Mouse (Mus musculus) heart, postnatal 0 days (tissue): ENCODE results near the gene Ucma. TPM values are rescaled to one million over a fixed set of nuclear protein-coding genes. Genes with fewer than 3 reads are reported as not detected.

Experiments used
- ATAC-seq: fragments of 200-750 bp; cut with Nextera tagmentation; 2 replicates; pipeline ENCODE4 v1.8.0; 2017; ENCODE audit warnings: low read depth, moderate number of reproducible peaks, moderate library complexity; ENCODE audit not compliant: insufficient read depth
- DNase-seq: peaks from one replicate; pipeline ENCODE4 v3.0.0-alpha.2; 2016; ENCODE audit warnings: low spot score
- H3K27ac ChIP-seq: fragments of 300-500 bp; sonication (generic); 2 replicates; pipeline ENCODE4 v1.5.1; 2014; ENCODE audit warnings: low read depth, mild to moderate bottlenecking
- H3K27me3 ChIP-seq: fragments of 300-500 bp; sonication (generic); 2 replicates; pipeline ENCODE4 v1.6.1; 2014; ENCODE audit warnings: low read length, mixed read lengths; ENCODE audit not compliant: control insufficient read depth, insufficient read depth
- H3K36me3 ChIP-seq: fragments of 300-500 bp; sonication (generic); replicated peaks from 2 replicates; pipeline ENCODE4 v1.6.1; 2014; ENCODE audit warnings: low read length, mixed read lengths; ENCODE audit not compliant: control insufficient read depth, insufficient read depth
- H3K4me1 ChIP-seq: fragments of 300-500 bp; sonication (generic); 2 replicates; pipeline ENCODE4 v1.6.1; 2014; ENCODE audit warnings: antibody characterized with exemption; ENCODE audit not compliant: control insufficient read depth, insufficient read depth
- H3K4me2 ChIP-seq: fragments of 300-500 bp; sonication (generic); 2 replicates; pipeline ENCODE4 v1.6.1; 2014; ENCODE audit warnings: low read depth, mild to moderate bottlenecking, low read length, moderate library complexity
- H3K4me3 ChIP-seq: fragments of 300-500 bp; sonication (generic); 2 replicates; pipeline ENCODE4 v1.5.1; 2014; ENCODE audit warnings: low read depth, low read length
- H3K9ac ChIP-seq: fragments of 300-500 bp; sonication (generic); replicated peaks from 2 replicates; pipeline ENCODE4 v1.6.1; 2014; ENCODE audit warnings: low read depth, low read length, mixed read lengths
- H3K9me3 ChIP-seq: fragments of 300-500 bp; sonication (generic); replicated peaks from 2 replicates; pipeline ENCODE4 v1.6.1; 2016; ENCODE audit warnings: low read length; ENCODE audit not compliant: control insufficient read depth
- CTCF ChIP-seq: IDR thresholded peaks from 2 replicates; pipeline ENCODE4 v1.5.1; 2016; ENCODE audit warnings: antibody characterized with exemption, control low read depth, low read depth
- EP300 ChIP-seq: IDR thresholded peaks from 2 replicates; pipeline ENCODE4 v1.6.1; 2016; ENCODE audit warnings: antibody characterized with exemption, low read depth
- WGBS: fragments of 180-500 bp; shearing (Covaris S2); extraction: QIAGEN DNeasy Blood & Tissue Kit; methylation state at CpG from one replicate; pipeline ENCODE4 v1.1.7; 2014; 5-methylcytosine and 5-hydroxymethylcytosine counted together
- polyA plus RNA-seq: library from polyadenylated mRNA; unstranded; fragments of >200 nt; fragmentation: Nextera tagmentation; extraction: Ambion mirVana; gene quantifications from 2 replicates; pipeline ENCODE4 v1.2.1, GENCODE M21; 2015
- total RNA-seq: library from RNA; depleted of rRNA; stranded (reverse); fragments of >200 nt; gene quantifications from 2 replicates; pipeline ENCODE4 v1.2.3, GENCODE M21; 2014; ENCODE audit warnings: low replicate concordance

Ucma gene
- total and polyA plus RNA-seq, 2 experiments from 2014 or later, result not detected

DNA sequence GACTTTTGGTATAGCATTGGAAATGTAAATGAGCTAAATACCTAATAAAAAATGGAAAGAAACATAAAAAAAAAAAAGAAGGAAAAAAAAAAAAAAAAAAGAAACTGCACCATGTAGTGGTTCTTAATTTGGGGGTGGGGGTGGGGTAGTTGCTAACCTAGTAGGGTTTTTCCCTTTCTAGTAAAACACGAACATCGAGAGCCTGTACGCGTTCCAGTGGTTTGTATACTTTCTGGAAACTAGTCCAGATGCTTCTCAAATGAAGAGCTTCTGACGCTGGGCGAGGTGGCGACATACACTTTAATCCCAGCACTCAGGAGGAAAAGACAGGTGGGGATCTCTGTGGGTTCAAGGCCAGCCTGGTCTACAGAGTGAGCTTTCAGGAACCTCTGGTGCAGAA, 41.0 kb downstream of the Ucma start:
- Histone ChIP-seq H3K9me3 (no peaks in the 10 kb centered on the region), H3K27me3 (no peaks in the 10 kb centered on the region), H3K4me3 (no peak overlapping the region), H3K9ac (no peak overlapping the region), H3K36me3 (0 out of 2 replicates have a peak, but pooled peaks cover 5% of the 10 kb centered on the region), H3K4me2 (no peak overlapping the region), H3K27ac (no peak overlapping the region), H3K4me1 (peaks cover 8% of the 10 kb centered on the region; the same call in 1 of the 2 replicates)
- no peak for DNase-seq
- 89% methylated on average over 7 of the region's 7 CpGs for WGBS
- no peak for TF ChIP-seq CTCF
- no peak for TF ChIP-seq EP300
- ATAC-seq, result no peak

GRCm38 (mm10) chr2:5019708-5020107, 43.8 kb downstream of the Ucma start:
- no peak overlapping the region for H3K27ac ChIP-seq
- no peak for ATAC-seq
- H3K9me3 ChIP-seq, result no peaks in the 10 kb centered on the region
- H3K4me2 ChIP-seq, result no peak overlapping the region
- TF ChIP-seq CTCF (no peak), EP300 (no peak)
- H3K36me3 ChIP-seq, result 0 out of 2 replicates have a peak, but pooled peaks cover 5% of the 10 kb centered on the region
- H3K4me1 ChIP-seq, result no peaks in the 10 kb centered on the region
- H3K9ac ChIP-seq, result no peak overlapping the region
- DNase-seq, result no peak
- no peak overlapping the region for H3K4me3 ChIP-seq
- H3K27me3 ChIP-seq, result no peaks in the 10 kb centered on the region
- 53% methylated on average over 1 of the region's 1 CpGs for WGBS

DNA sequence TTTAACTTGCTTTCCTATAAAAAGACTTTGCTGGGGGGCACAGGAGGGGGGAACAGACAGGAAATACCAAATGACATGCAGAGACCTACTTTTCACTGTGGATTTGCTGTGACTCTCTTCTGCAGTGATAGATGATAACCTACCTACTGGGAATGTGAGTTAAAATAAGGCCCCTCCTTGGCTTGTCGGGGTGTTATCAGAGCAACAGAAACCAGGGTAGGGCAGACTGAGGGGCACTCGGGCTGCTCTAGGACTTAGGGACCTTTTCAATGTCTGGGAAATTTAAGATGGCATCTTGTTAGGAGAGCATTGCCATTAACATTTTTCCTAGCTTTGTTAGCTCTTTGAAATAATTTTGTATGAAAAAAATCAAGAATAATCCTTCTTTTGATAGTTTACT, 47.4 kb downstream of the Ucma start:
- TF ChIP-seq CTCF (no peak), EP300 (no peak)
- no peaks in the 10 kb centered on the region for H3K27me3 ChIP-seq
- no peaks in the 10 kb centered on the region for H3K9me3 ChIP-seq
- no peak for DNase-seq
- 0 out of 2 replicates have a peak, but pooled peaks cover 13% of the 10 kb centered on the region for H3K36me3 ChIP-seq
- no peak overlapping the region for H3K27ac ChIP-seq
- H3K4me2 ChIP-seq, result no peak overlapping the region
- H3K4me1 ChIP-seq, result no peaks in the 10 kb centered on the region
- 14% methylated on average over 2 of the region's 2 CpGs for WGBS
- no peak for ATAC-seq
- no peak overlapping the region for H3K4me3 ChIP-seq
- H3K9ac ChIP-seq, result no peak overlapping the region

DNA sequence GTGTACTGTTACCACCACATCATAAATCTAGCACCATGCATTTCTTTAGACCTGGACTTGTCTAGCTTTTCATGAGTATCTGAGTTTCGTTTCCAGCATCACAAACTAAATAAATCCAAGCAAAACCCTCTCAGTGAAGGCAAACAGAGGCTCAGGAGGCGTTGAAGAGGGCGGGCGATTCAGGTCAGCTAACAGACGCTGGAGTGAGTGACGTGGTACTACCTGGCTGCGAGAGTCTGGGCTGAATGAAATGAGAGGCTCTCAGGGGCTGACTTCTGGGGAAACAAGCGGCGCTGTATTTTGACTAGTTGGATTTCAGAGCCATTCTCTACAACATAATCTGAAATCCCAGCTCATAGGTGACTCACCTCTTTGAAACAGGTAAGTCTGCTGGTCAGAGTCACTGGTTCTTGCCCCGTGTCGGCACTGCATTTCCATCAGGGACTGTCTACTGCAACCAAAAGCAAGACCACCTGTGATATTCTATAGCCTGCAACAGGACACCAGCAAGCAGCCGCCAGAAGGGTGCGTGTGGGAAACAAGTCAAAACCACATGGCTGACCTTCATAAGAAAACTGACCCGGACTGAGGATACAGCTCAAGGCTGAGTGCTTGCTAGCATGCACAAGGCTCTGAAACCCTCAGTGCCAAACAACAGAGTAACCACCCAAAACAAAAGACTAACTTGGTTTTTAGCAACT, 47.9 kb downstream of the Ucma start:
- Histone ChIP-seq H3K9ac (no peak overlapping the region), H3K4me1 (no peaks in the 10 kb centered on the region), H3K36me3 (0 out of 2 replicates have a peak, but pooled peaks cover 15% of the 10 kb centered on the region), H3K4me2 (no peak overlapping the region), H3K27ac (no peak overlapping the region), H3K27me3 (no peaks in the 10 kb centered on the region), H3K9me3 (no peaks in the 10 kb centered on the region), H3K4me3 (no peak overlapping the region)
- TF ChIP-seq CTCF (no peak), EP300 (no peak)
- ATAC-seq (no peak), DNase-seq (no peak)
- 72% methylated on average over 14 of the region's 14 CpGs for WGBS

DNA sequence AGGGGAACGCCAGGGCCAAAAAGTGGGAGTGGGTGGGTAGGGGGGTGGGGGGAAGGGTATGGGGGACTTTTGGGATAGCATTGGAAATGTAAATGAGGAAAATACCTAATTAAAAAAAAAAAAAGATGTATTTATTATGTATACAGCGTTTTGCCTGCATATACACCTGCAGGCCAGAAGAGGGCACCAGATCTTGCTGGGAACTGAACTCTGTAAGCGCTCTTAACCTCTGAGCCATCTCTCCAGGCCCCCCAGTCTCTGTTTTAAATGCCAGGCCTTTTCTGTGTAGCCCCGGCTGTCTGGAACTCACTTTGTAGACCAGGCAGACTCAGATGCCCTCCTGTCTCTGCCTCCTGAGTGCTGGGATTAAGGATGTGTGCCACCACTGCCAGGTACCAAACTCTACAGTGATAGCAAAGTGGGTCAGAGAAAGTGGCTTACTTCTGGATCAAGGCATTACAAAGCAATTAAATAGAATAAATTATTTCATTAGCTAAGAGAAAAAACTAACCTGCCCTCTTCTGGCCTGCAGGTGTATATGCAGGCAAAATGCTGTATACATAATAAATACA, 49.3 kb downstream of the Ucma start:
- TF ChIP-seq CTCF, result peak; percentile 39
- no peak for TF ChIP-seq EP300
- Histone ChIP-seq H3K4me1 (no peaks in the 10 kb centered on the region), H3K27ac (no peak overlapping the region), H3K9me3 (no peaks in the 10 kb centered on the region), H3K4me2 (no peak overlapping the region), H3K36me3 (peaks cover 25% of the 10 kb centered on the region; the same call in 1 of the 2 replicates), H3K27me3 (no peaks in the 10 kb centered on the region), H3K9ac (no peak overlapping the region), H3K4me3 (no peak overlapping the region)
- DNase-seq, result no peak
- ATAC-seq, result no peak
- 48% methylated on average over 3 of the region's 4 CpGs for WGBS
